Mouse (Mus musculus) stomach, postnatal 0 days (tissue): Measurements from ENCODE around the gene Mpp6. TPM values are rescaled to one million over a fixed set of nuclear protein-coding genes. Genes with fewer than 3 reads are reported as not detected.

ENCODE experiments used
- ATAC-seq: fragments of 200-750 bp; cut with Nextera tagmentation; 2 replicates; pipeline ENCODE4 v1.8.0; 2017; ENCODE audit not compliant: low FRiP score, low TSS enrichment
- DNase-seq: peaks from one replicate; pipeline ENCODE4 v3.0.0-alpha.2; 2016; ENCODE audit warnings: low spot score
- H3K27ac ChIP-seq: fragments of 300-500 bp; sonication (generic); replicated peaks from 2 replicates; pipeline ENCODE4 v1.5.1; 2014; ENCODE audit warnings: mild to moderate bottlenecking, control low read depth
- H3K27me3 ChIP-seq: fragments of 300-500 bp; sonication (generic); 2 replicates; pipeline ENCODE4 v1.6.1; 2014; ENCODE audit warnings: low read length; ENCODE audit not compliant: control insufficient read depth, insufficient read depth
- H3K36me3 ChIP-seq: fragments of 300-500 bp; sonication (generic); 2 replicates; pipeline ENCODE4 v1.6.1; 2014; ENCODE audit warnings: low read length, mixed read lengths; ENCODE audit not compliant: control insufficient read depth, insufficient read depth
- H3K4me1 ChIP-seq: fragments of 300-500 bp; sonication (generic); replicated peaks from 2 replicates; pipeline ENCODE4 v1.6.1; 2014; ENCODE audit warnings: antibody characterized with exemption; ENCODE audit not compliant: control insufficient read depth, insufficient read depth
- H3K4me2 ChIP-seq: fragments of 300-500 bp; sonication (generic); replicated peaks from 2 replicates; pipeline ENCODE4 v1.6.1; 2014; ENCODE audit warnings: low read depth, mild to moderate bottlenecking, control low read depth, moderate library complexity
- H3K4me3 ChIP-seq: fragments of 300-500 bp; sonication (generic); 2 replicates; pipeline ENCODE4 v1.5.1; 2014; ENCODE audit warnings: low read depth, low read length, control low read depth
- H3K9ac ChIP-seq: fragments of 300-500 bp; sonication (generic); 2 replicates; pipeline ENCODE4 v1.6.1; 2014; ENCODE audit warnings: mild to moderate bottlenecking, low read length, control low read depth, mixed read lengths
- H3K9me3 ChIP-seq: fragments of 300-500 bp; sonication (generic); 2 replicates; pipeline ENCODE4 v1.6.1; 2016; ENCODE audit warnings: low read length; ENCODE audit not compliant: control insufficient read depth
- CTCF ChIP-seq: IDR thresholded peaks from 2 replicates; pipeline ENCODE4 v1.5.1; 2016; ENCODE audit warnings: antibody characterized with exemption, low read depth, mild to moderate bottlenecking, moderate library complexity
- EP300 ChIP-seq: optimal IDR thresholded peaks from 2 replicates; pipeline ENCODE3; 2016; ENCODE audit warnings: antibody characterized with exemption
- WGBS: fragments of 180-500 bp; shearing (Covaris S2); extraction: QIAGEN DNeasy Blood & Tissue Kit; methylation state at CpG from one replicate; pipeline ENCODE4 v1.1.7; 2014; 5-methylcytosine and 5-hydroxymethylcytosine counted together
- polyA plus RNA-seq: library from polyadenylated mRNA; unstranded; fragments of >200 nt; fragmentation: Nextera tagmentation; extraction: Ambion mirVana; gene quantifications from 2 replicates; pipeline ENCODE4 v1.2.1, GENCODE M21; 2015

Gene Mpp6
- polyA plus RNA-seq, 1 experiment from 2014 or later: 28.1 TPM

DNA sequence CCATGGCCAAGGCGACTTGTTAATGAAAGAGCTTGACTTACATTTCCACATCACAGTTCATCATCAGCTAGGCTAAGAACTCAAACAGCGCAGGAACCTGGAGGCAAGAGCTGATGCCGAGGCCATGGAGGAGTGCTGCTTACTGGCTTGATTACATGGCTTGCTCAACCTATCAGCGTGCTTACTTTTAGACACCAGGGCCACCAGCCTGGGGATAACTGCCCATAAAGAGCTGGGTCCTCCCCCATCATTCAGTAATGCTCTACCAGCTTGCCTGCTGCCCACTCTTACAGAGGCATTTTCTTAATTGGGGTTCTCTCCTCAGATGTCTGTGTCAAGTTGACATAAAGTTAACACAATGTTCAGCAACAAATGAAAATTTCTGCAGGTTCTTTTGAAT lies 95.1 kb downstream of the Mpp6 start:
- H3K4me2 ChIP-seq: no peak overlapping the region
- no peak overlapping the region for H3K9ac ChIP-seq
- 90% methylated on average over 4 of the region's 4 CpGs for WGBS
- H3K4me3 ChIP-seq: no peak overlapping the region
- H3K9me3 ChIP-seq: no peaks in the 10 kb centered on the region
- TF ChIP-seq CTCF (no peak), EP300 (no peak)
- H3K27me3 ChIP-seq: no peaks in the 10 kb centered on the region
- ATAC-seq (no peak), DNase-seq (no peak)
- H3K36me3 ChIP-seq: no peaks in the 10 kb centered on the region
- no peaks in the 10 kb centered on the region for H3K4me1 ChIP-seq
- H3K27ac ChIP-seq: no peak overlapping the region

DNA sequence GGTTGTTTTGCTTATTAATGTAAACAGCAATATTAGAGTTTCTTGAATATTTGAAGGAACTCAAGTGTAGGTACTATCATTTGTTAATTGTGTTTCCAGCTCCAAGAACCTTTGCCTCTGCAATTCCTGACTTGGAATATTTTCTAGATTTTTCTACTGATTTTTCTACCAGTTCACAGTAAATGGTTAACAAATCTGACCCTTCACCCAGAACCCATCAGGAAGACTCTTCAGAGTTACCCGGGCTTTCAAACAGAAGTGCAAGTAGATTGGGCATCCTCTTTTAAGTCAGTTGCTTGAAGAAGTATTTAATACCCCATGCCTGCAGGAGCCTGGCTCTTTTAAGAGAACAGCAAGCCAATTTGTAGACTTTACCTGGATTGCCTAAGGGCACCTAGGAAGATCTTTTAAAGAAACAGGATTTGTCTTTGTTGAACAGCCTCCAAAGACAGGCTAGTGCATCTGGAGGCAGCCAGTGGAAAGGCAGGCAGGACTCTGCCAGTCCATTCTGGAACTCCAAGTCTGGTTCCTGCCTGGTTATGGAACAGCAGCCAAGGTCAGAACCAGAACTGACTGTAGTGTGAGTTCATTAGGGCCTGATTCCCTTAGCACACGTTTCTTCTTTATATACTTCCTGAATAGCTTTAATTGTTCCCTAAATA lies 104.8 kb downstream of the Mpp6 start:
- H3K4me1 ChIP-seq: no peaks in the 10 kb centered on the region
- H3K9me3 ChIP-seq: no peaks in the 10 kb centered on the region
- H3K9ac ChIP-seq: no peak overlapping the region
- no peaks in the 10 kb centered on the region for H3K36me3 ChIP-seq
- DNase-seq (no peak), ATAC-seq (no peak)
- no peaks in the 10 kb centered on the region for H3K27me3 ChIP-seq
- TF ChIP-seq CTCF: no peak
- TF ChIP-seq EP300: no peak
- H3K4me3 ChIP-seq: no peak overlapping the region
- no peak overlapping the region for H3K4me2 ChIP-seq
- H3K27ac ChIP-seq: no peak overlapping the region
- 41% methylated on average over 2 of the region's 2 CpGs for WGBS

DNA sequence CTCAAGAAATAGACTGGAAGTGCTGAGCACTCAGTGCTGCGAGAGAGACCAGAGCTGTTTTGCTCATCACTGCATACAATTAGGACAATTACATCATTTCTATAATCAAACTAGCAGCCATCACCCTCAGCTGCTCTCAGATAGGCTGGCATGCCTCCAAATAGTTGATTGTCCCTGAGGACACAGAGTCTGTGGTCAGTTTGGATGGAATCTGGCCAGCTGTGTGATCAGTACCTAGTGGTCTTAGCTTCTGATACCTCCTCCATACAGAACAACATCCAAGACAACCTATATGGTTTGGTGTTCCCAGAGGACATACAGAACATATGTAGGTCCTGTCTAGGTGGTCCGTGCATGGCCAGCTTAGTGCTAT lies 105.3 kb downstream of the Mpp6 start:
- TF ChIP-seq CTCF (no peak), EP300 (no peak)
- no peak overlapping the region for H3K27ac ChIP-seq
- DNase-seq (no peak), ATAC-seq (no peak)
- no peaks in the 10 kb centered on the region for H3K27me3 ChIP-seq
- H3K9ac ChIP-seq: no peak overlapping the region
- H3K9me3 ChIP-seq: no peaks in the 10 kb centered on the region
- H3K4me1 ChIP-seq: no peaks in the 10 kb centered on the region
- H3K36me3 ChIP-seq: no peaks in the 10 kb centered on the region
- no peak overlapping the region for H3K4me3 ChIP-seq
- 81% methylated on average over 2 of the region's 2 CpGs for WGBS
- no peak overlapping the region for H3K4me2 ChIP-seq

DNA sequence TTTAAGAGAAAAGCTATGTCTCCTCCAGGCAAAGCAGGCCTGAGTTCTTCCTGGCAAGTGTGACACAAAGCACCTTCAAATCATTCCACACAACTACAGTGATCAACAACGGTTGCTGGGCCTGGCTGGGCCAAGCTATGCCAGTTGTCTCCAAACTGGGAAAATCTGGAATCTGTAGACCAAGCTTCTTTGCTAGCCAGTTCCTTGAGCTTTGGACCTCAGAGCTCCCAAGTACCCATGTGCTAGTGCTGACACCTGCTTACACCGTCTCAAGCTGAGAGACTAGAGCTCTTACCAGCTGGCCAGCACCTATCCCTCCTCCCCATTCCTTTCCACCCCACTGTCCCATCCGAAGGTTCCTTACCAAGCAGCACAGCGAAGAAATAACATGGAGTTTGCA lies 105.9 kb downstream of the Mpp6 start:
- Histone ChIP-seq H3K9ac (no peak overlapping the region), H3K4me1 (no peaks in the 10 kb centered on the region), H3K36me3 (no peaks in the 10 kb centered on the region), H3K9me3 (no peaks in the 10 kb centered on the region), H3K4me2 (no peak overlapping the region), H3K4me3 (no peak overlapping the region), H3K27ac (no peak overlapping the region), H3K27me3 (no peaks in the 10 kb centered on the region)
- ATAC-seq: no peak
- 88% methylated on average over 4 of the region's 4 CpGs for WGBS
- no peak for DNase-seq
- TF ChIP-seq CTCF: no peak
- no peak for TF ChIP-seq EP300

DNA sequence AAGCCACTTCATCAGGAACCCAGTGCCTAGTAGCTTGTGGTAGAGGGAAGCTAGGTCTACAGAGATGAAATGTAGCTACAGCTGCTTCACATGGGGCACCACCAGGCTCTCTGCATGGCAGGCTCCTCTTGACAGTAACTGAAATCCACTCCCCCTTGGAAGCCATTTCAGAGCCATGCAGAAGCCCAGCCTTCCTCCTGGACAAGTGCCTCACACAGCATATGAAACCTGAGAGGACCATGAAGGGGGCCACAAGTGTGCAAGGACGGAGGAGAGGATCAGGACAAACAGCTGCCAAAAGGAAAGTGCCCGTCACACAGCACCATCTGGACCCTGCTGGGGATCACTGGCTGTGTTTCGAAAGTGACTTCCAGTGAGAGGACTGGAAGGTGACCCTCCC lies 108.6 kb downstream of the Mpp6 start:
- WGBS: 59% methylated on average over 3 of the region's 3 CpGs
- H3K4me3 ChIP-seq: no peak overlapping the region
- no peak overlapping the region for H3K27ac ChIP-seq
- no peaks in the 10 kb centered on the region for H3K4me1 ChIP-seq
- H3K36me3 ChIP-seq: no peaks in the 10 kb centered on the region
- DNase-seq: no peak
- H3K9me3 ChIP-seq: no peaks in the 10 kb centered on the region
- H3K9ac ChIP-seq: no peak overlapping the region
- TF ChIP-seq CTCF: no peak
- TF ChIP-seq EP300: no peak
- ATAC-seq: no peak
- no peaks in the 10 kb centered on the region for H3K27me3 ChIP-seq
- H3K4me2 ChIP-seq: no peak overlapping the region

DNA sequence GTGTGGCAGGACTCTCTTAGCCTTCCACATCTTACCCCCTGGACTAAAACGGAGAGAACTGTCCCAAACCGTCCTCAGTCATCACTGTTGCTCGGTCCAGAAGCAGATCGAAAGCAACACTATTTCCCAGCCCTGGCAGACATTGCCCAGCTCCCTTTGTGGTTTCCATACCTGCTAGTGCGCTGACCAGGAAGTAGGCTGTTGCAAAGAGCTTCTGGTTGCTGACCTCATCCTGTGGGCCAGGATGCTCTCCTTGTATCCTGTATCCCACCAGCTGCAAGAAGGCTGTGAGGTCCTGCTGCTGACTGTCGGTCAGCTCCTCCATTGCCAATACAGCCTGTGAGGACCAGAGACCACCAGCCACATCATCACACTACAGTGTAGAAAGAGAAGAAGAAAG lies 109.0 kb downstream of the Mpp6 start:
- 81% methylated on average over 6 of the region's 6 CpGs for WGBS
- no peaks in the 10 kb centered on the region for H3K9me3 ChIP-seq
- no peaks in the 10 kb centered on the region for H3K27me3 ChIP-seq
- H3K4me2 ChIP-seq: no peak overlapping the region
- no peak overlapping the region for H3K4me3 ChIP-seq
- ATAC-seq: no peak
- no peak overlapping the region for H3K27ac ChIP-seq
- TF ChIP-seq EP300 (no peak), CTCF (no peak)
- H3K36me3 ChIP-seq: no peaks in the 10 kb centered on the region
- H3K9ac ChIP-seq: no peak overlapping the region
- no peaks in the 10 kb centered on the region for H3K4me1 ChIP-seq
- DNase-seq: no peak
